Mouse (Mus musculus): ENCODE data around the gene 6720489N17Rik.
"Not testable (repeated sequence)": the region's sequence is repeated elsewhere in the genome, so short reads cannot be mapped to it uniquely, and the experiment has no call there.

Gene 6720489N17Rik

DNA sequence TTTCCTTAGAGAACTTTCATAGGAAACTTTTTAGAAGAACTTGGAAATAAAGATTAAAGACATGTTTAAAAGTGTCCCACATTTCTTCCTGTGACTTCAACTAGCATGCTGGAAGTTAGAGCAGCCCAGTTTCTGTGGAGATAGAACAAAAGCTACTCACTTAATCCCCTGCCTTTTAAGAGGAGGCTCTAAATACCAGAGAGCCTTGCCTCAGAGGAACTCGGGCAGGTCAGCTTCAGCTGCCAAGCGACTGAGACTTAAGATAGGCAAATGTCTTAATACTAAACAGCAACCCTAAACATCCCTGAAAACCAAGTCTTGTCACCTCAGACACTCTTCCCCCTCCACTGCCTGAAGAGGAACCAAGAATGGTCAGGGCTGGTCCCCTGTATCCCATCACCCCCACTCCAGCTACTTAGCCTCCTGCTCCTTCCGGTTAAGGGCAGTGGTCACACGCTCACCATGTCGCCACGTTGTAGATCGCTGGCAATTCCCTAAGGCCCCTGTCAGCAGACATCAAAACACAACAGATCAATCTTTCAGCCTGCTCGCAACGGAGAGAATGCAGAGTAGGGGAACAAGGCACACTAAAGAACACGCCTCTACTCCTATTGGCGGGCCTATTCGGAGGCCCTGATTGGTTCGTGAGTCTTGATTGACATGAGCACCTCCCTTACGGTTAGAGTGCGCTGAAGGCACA, at the start of gene 6720489N17Rik:
Gene 6720489N17Rik (minus strand): TSS at position 606 of the 700 bp plus-strand sequence.
- peak; percentile 99 for DNase-seq

DNA sequence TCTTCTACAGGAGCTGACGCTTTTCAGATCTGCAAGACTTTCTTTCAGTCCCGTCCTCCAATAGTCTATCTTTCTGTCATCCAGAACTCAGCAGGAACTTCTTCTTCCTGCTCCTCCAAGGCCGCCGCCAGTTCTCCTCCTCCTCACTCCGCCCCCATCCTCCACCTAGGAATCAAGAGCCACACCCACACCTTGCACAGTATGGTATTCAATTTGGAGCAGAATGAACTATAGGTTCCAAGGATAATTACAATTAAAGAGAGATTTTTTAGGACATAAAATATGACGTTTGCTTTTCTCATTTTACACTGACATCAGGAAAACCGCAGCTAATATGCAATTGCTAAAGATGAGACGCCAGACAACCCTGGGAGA, 29.4 kb upstream of the 6720489N17Rik start:
- no peak for DNase-seq

DNA sequence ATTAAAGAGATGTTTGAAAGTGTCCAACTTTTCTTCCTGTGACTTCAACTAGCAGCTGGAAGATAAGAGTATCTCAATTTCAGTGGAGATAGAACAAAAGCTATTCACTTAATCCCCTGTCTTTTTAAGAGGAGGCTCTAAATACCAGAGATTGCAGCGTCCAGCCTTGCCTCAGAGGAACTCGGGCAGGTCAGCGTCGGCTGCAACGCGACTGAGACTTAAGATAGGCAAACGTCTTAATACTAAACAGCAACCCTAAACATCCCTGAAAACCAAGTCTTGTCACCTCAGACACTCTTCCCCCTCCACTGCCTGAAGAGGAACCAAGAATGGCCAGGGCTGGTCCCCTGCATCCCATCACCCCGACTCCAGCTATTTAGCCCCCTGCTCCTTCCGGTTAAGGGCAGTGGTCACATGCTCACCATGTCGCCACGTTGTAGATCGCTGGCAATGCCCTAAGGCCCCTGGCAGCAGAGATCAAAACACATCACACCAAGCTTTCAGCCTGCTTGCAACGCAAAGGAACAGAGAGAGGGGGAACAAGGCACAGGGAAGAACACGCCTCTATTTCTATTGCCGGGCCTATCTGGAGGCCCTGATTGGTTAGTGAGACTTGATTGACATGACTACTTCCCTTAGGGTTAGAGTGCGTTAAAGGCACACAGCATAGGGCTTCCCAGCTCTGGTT, 28.8 kb upstream of the 6720489N17Rik start:
- DNase-seq: peak; percentile 99

DNA sequence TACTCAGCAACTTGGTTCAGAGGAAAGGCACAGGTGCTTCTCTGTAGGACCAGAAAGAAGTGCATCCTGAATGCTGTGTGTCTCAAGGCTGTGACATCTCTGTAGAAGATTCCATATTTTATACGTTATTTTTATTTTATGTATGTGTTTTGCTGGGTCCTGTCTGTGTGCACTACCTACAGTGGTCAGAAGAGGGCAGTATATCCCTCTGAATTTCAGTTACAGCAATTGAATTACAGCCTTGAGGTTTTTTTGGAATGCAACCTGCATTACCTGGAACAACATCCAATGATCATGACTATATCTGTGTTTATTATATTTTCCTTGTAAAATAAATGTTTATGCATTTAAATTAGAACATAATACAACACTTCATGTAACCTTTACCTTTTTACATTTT, 3.1 kb upstream of the 6720489N17Rik start:
- not testable (repeated sequence) for DNase-seq

DNA sequence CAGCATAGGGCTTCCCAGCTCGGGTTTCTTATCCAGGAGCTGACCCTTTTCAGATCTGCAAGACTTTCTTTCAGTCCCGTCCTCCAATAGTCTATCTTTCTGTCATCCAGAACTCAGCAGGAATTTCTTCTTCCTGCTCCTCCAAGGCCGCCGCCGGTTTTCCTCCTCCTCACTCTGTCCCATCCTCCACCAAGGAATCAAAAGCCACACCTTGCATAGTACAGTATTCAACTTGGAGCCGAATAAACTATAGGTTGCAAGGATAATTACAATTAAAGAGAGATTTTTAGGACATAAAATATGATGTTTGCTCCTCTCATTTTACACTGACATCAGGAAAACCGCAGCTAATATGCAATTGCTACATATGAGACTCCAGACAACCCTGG, 289 bp upstream of the 6720489N17Rik start:
- DNase-seq: not testable (repeated sequence)

DNA sequence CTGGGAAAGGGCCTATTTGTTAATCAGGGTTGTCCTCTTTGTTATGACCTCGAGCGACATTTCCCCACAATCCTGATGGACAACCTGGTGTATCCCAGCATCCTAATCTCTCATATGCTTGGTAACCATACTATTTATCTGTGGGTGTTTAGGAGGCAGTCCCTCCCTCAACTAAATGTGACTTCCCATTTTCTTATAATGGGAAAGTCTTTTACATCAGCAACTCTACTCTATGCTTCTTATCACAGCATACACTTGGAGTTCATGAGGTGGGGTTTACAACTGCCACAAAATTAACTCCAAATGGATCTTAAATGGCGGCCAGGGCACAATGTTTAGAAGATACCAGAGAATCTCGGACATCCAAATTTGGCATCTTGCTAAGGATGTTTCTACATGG, 6.5 kb downstream of the 6720489N17Rik start:
- not testable (repeated sequence) for DNase-seq

DNA sequence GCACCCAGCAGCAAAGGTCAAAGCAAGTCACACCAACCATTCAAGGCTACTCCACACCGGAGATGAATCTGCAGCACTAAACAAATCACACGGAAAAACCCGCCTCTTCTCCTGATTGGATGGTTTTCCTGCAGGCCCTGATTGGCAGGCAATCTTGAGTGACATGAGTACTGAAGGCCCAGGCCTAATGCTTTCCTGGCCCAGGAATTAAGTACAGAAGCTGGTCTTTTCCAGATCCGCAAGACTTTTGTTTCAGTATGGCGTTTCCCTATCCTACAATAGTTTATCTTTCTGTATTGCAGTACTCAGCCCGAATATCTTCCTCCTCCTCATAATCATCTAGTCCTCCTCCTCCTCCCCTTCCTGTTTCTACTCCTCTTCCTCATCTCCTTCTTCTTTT, 52.9 kb downstream of the 6720489N17Rik start, which contains the start of gene Zfp934:
Gene Zfp934 (minus strand): TSS at position 101 of the 400 bp plus-strand sequence.
- DNase-seq: not testable (repeated sequence)

DNA sequence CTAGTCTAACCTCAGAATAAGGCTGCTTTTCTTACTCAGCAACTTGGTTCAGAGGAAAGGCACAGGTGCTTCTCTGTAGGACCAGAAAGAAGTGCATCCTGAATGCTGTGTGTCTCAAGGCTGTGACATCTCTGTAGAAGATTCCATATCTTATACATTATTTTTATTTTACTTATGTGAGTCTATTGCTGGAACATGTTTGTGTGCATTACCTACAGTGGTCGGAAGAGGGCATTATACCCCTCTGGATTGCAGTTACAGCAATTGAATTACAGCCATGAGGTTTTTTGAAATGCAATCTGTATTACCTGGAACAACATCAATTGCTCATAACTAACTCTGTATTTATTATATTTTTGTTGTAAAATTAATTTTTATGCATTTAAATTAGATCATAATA, 62.3 kb downstream of the 6720489N17Rik start:
- DNase-seq: not testable (repeated sequence)

DNA sequence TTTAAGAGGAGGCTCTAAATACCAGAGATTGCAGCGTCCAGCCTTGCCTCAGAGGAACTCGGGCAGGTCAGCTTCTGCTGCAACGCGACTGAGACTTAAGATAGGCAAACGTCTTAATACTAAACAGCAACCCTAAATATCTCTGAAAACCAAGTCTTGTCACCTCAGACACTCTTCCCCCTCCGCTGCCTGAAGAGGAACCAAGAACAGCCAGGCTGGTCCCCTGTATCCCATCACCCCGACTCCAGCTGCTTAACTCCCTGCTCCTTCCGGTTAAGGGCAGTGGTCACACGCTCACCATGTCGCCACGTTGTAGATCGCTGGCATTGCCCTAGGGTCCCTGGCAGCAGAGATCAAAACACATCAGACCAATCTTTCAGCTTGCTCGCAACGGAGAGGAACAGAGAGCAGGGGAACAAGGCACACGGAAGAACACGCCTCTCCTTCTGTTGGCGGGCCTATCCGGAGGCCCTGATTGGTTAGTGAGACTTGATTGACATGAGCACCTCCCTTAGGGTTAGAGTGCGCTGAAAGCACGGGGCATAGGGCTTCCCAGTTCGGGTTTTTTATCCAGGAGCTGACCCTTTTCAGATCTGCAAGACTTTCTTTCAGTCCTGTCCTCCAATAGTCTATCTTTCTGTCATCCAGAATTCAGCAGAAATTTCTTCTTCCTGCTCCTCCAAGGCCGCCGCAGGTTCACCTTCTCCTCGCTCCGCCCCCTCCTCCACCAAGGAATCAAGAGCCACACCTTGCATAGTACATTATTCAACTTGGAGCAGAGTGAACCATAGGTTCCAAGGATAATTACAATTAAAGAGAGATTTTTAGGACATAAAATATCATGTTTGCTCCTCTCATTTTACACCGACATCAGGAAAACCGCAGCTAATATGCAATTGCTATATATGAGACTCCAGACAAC, 65.5 kb downstream of the 6720489N17Rik start, which contains the start of gene Zfp935:
Gene Zfp935 (minus strand): TSS at position 323 of the 922 bp plus-strand sequence.
- DNase-seq: peak; percentile 99

All from heart, adult 11 months (tissue).